Mouse (Mus musculus): ENCODE measurements around the gene Aqp7. TPM values are rescaled to one million over a fixed set of nuclear protein-coding genes. Genes with fewer than 3 reads are reported as not detected.
A peak's percentile ranks its signal among the peaks of the same experiment; 100 is the strongest.

Aqp7 gene
- total and polyA plus RNA-seq, 3 experiments = not detected

DNA sequence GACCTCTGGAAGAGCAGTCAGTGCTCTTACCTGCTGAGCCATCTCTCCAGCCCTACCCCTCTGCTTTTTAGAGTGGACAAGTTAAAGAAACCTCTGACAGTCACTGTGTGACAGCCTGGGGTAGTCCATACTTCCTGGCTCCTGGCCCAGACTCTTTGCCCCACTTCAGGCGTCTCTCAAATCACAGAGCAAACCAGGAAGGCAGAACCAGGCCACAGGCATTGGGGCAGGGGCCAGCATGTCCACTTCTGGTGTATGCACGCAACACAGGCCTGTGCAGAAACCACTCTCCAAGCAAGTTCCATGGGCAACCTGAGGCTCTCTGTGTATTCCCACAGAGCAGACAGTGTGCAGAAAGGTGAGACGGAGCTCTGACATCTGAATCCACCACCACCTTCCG, 17.3 kb upstream of the Aqp7 start:
- no peaks in the 10 kb centered on the region for H3K36me3 ChIP-seq (replicated peaks)
- peaks cover 5% of the 10 kb centered on the region; the same call in 1 of the 2 replicates for H3K4me1 ChIP-seq (ENCODE audit: insufficient read depth, low read depth, low read length)
- no peak for ATAC-seq (ENCODE audit: extremely low read depth, insufficient number of reproducible peaks, low FRiP score, poor library complexity, severe bottlenecking)

DNA sequence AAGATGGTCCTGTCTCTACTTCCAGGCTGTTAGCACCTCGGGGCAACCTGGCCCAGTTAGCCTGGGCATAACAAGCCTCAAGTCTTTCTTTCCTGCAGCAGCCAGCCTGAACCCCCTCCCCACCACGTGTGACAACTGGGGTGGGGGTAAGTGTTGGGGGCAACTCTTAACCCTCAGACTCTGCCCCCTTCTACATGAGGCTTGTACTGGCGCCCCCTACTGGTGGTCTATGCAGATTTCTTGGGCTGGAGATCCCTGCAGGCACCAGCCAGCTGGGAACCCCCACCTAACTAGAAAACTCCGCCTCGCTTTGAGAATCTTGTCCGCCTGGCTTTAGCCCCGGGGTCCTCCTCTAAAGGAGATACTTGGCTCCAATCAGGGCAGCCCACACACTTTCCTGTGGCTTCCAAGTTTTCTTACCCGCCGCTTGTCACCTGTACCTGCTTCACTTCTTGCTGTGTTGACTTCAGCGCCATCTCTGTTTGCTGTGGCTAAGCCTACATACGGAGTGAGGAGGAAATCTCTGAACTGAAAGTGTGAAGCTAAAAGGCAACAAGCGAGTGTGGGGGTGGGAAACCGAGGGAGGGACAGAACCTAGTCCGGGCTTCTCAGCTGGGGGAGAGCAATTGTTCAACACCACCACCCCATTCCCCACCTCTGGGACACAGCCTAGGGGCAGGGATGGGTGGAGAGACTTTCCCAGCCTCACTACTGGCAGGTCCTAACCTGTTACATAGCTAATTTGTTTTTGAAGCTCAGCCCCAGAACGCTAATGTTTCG, 16.1 kb upstream of the Aqp7 start:
- Histone ChIP-seq H3K4me3 (ENCODE audit: low read depth, low read length) (no peak overlapping the region), H3K9me3 (replicated peaks) (no peaks in the 10 kb centered on the region), H3K36me3 (replicated peaks) (no peaks in the 10 kb centered on the region), H3K27me3 (ENCODE audit: insufficient read depth, low read length) (peaks cover 38% of the 10 kb centered on the region), H3K4me1 (ENCODE audit: insufficient read depth, low read depth, low read length) (peaks cover 4% of the 10 kb centered on the region; the same call in 1 of the 2 replicates)
- no peak for ATAC-seq (ENCODE audit: extremely low read depth, insufficient number of reproducible peaks, low FRiP score, poor library complexity, severe bottlenecking)
- no peak for DNase-seq (ENCODE audit: low spot score)
- TF ChIP-seq CTCF (IDR thresholded peaks at IDR 0.05; ENCODE audit: low read depth, low read length) (peak; percentile 29; the same call in 1 of the 2 replicates), GATA1 (IDR thresholded peaks at IDR 0.05; ENCODE audit: borderline replicate concordance, low read length) (no peak)

More for the DNA sequence above, 17.3 kb upstream of the Aqp7 start:
- no peak for DNase-seq (ENCODE audit: low spot score)
- H3K4me3 ChIP-seq (ENCODE audit: low read depth, low read length) = no peak overlapping the region
- TF ChIP-seq TAL1 (conservative IDR thresholded peaks at IDR 0.05; ENCODE audit: low read depth, low read length) (no peak), GATA1 (IDR thresholded peaks at IDR 0.05; ENCODE audit: borderline replicate concordance, low read length) (no peak), CTCF (IDR thresholded peaks at IDR 0.05; ENCODE audit: low read depth, low read length) (no peak), GATA2 (IDR thresholded peaks at IDR 0.05; ENCODE audit: borderline replicate concordance, low read depth, low read length) (no peak), POLR2AphosphoS5 (IDR thresholded peaks at IDR 0.05; ENCODE audit: insufficient replicate concordance, low read depth, low read length) (no peak)
- H3K27me3 ChIP-seq (ENCODE audit: insufficient read depth, low read length) = peaks cover 30% of the 10 kb centered on the region
- H3K9me3 ChIP-seq (replicated peaks) = no peaks in the 10 kb centered on the region

DNA sequence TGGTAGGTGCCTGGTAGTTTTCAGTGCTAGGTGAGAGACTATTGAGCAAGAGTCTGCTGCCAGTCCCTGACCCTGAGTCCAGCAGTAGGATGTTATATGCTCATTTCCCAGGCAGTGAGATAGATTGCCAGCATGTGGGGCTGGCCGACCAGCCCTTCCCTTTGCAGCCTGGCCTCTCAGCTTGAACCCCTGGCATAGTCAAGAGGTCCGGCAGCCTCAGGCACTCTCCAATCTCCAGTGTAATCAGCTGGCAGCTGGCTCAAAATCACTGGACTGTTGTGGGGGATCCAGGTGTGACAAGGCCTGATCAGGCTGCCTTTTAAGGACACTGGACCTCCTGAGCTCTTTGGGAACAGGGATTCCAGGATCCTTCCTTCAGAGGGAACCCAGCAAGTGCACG, 15.4 kb upstream of the Aqp7 start:
- Histone ChIP-seq H3K4me3 (ENCODE audit: low read depth, low read length) (no peak overlapping the region), H3K27me3 (ENCODE audit: insufficient read depth, low read length) (peaks cover 38% of the 10 kb centered on the region), H3K4me1 (ENCODE audit: insufficient read depth, low read depth, low read length) (peaks cover 8% of the 10 kb centered on the region; the same call in 1 of the 2 replicates), H3K36me3 (replicated peaks) (no peaks in the 10 kb centered on the region), H3K9me3 (replicated peaks) (no peaks in the 10 kb centered on the region)
- no peak for DNase-seq (ENCODE audit: low spot score)
- no peak for ATAC-seq (ENCODE audit: extremely low read depth, insufficient number of reproducible peaks, low FRiP score, poor library complexity, severe bottlenecking)
- TF ChIP-seq TAL1 (conservative IDR thresholded peaks at IDR 0.05; ENCODE audit: low read depth, low read length) = no peak
- TF ChIP-seq POLR2AphosphoS5 (IDR thresholded peaks at IDR 0.05; ENCODE audit: insufficient replicate concordance, low read depth, low read length) = no peak
- TF ChIP-seq GATA2 (IDR thresholded peaks at IDR 0.05; ENCODE audit: borderline replicate concordance, low read depth, low read length) = no peak
- no peak for TF ChIP-seq CTCF (IDR thresholded peaks at IDR 0.05; ENCODE audit: low read depth, low read length)
- TF ChIP-seq GATA1 (IDR thresholded peaks at IDR 0.05; ENCODE audit: borderline replicate concordance, low read length) = no peak

DNA sequence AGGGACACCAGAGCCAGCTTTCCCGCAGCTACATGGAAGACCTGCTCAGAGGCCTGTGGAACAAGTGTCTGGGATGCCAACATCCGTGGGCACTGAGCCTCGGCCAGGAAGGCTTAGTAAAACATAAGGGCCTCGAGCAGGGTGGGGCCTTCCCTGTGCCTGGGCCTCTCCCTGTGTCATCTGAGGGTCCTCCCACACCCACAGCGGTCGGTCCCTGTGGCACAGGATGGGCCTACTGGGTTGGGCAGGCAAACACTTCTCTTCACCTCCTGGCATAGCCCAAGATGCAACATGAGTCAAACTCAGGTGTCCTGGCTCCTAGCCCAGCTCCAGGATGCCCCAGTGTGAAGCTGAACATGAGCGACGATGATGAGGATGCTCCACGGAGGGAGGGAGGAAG, 9.4 kb upstream of the Aqp7 start:
- Histone ChIP-seq H3K9me3 (replicated peaks) (no peaks in the 10 kb centered on the region), H3K27me3 (ENCODE audit: insufficient read depth, low read length) (peaks cover 18% of the 10 kb centered on the region), H3K36me3 (replicated peaks) (no peaks in the 10 kb centered on the region), H3K4me1 (ENCODE audit: insufficient read depth, low read depth, low read length) (peaks cover 24% of the 10 kb centered on the region), H3K4me3 (ENCODE audit: low read depth, low read length) (no peak overlapping the region)
- TF ChIP-seq GATA2 (IDR thresholded peaks at IDR 0.05; ENCODE audit: borderline replicate concordance, low read depth, low read length) (no peak), CTCF (IDR thresholded peaks at IDR 0.05; ENCODE audit: low read depth, low read length) (no peak), POLR2AphosphoS5 (IDR thresholded peaks at IDR 0.05; ENCODE audit: insufficient replicate concordance, low read depth, low read length) (no peak), TAL1 (conservative IDR thresholded peaks at IDR 0.05; ENCODE audit: low read depth, low read length) (no peak), GATA1 (IDR thresholded peaks at IDR 0.05; ENCODE audit: borderline replicate concordance, low read length) (no peak)
- ATAC-seq (ENCODE audit: extremely low read depth, insufficient number of reproducible peaks, low FRiP score, poor library complexity, severe bottlenecking) = no peak
- no peak for DNase-seq (ENCODE audit: low spot score)

DNA sequence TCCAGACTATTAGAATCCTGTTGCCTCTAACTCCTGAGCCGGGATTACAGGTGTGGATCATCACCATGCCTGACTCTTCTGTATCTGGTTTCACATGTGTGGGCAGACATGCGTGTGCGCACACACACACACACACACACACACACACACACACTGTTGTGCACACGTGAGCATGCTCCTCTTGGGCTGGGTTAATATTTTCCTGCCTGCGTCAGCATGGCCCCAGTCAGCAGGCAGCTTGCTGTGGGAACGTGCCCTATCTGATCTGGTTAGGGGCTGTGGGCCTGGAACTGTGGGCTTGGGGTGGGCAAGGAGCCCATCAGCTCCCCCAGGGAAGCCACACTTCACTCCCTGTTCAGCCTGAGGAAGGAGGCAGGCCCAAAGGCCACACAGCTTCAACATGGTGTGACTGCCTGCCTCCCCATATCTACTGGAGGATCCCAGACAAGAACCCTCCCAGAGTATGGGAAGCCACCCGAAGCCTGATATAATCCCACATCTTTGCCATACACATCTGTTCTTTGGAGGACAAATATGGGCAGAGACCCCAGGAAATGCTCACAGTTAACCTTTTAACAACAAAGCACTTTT, 8.9 kb upstream of the Aqp7 start:
- Histone ChIP-seq H3K9me3 (replicated peaks) (no peaks in the 10 kb centered on the region), H3K4me3 (ENCODE audit: low read depth, low read length) (no peak overlapping the region), H3K27me3 (ENCODE audit: insufficient read depth, low read length) (peaks cover 16% of the 10 kb centered on the region), H3K36me3 (replicated peaks) (no peaks in the 10 kb centered on the region), H3K4me1 (ENCODE audit: insufficient read depth, low read depth, low read length) (peaks cover 25% of the 10 kb centered on the region)
- ATAC-seq (ENCODE audit: extremely low read depth, insufficient number of reproducible peaks, low FRiP score, poor library complexity, severe bottlenecking) = no peak
- no peak for DNase-seq (ENCODE audit: low spot score)
- TF ChIP-seq POLR2AphosphoS5 (IDR thresholded peaks at IDR 0.05; ENCODE audit: insufficient replicate concordance, low read depth, low read length) (no peak), GATA2 (IDR thresholded peaks at IDR 0.05; ENCODE audit: borderline replicate concordance, low read depth, low read length) (no peak)

DNA sequence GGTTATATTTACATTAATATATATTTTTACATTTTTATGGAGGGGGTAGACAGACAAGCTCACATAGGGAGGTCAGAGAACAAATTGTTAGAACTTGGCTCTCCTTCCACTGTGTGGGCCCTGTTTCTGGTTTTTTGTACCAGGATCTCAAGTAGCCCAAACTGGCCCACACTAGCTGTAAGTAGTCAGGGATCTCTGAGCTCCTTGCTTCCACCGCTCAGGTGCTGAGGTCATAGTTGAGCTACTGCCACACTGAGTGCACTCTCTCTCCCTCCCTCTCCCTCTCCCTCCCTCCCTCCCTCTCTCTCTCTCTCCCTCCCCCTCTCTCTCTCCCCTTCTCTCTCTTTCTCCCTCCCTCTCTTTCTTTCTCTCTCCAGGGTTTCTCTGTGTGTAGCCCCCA, 8.3 kb upstream of the Aqp7 start:
- no peaks in the 10 kb centered on the region for H3K36me3 ChIP-seq (replicated peaks)
- no peak for ATAC-seq (ENCODE audit: extremely low read depth, insufficient number of reproducible peaks, low FRiP score, poor library complexity, severe bottlenecking)

More for the DNA sequence above, 8.3 kb upstream of the Aqp7 start:
- H3K4me3 ChIP-seq (ENCODE audit: low read depth, low read length) = no peak overlapping the region
- DNase-seq (ENCODE audit: low spot score) = no peak
- H3K9me3 ChIP-seq (replicated peaks) = no peaks in the 10 kb centered on the region
- H3K4me1 ChIP-seq (ENCODE audit: insufficient read depth, low read depth, low read length) = peaks cover 26% of the 10 kb centered on the region
- H3K27me3 ChIP-seq (ENCODE audit: insufficient read depth, low read length) = peaks cover 14% of the 10 kb centered on the region
- no peak for TF ChIP-seq GATA2 (IDR thresholded peaks at IDR 0.05; ENCODE audit: borderline replicate concordance, low read depth, low read length)
- TF ChIP-seq POLR2AphosphoS5 (IDR thresholded peaks at IDR 0.05; ENCODE audit: insufficient replicate concordance, low read depth, low read length) = no peak
- no peak for TF ChIP-seq TAL1 (conservative IDR thresholded peaks at IDR 0.05; ENCODE audit: low read depth, low read length)
- TF ChIP-seq CTCF (IDR thresholded peaks at IDR 0.05; ENCODE audit: low read depth, low read length) = no peak
